Mouse (Mus musculus) embryonic facial prominence, embryonic 11.5 days (tissue): ENCODE data around the gene Vwce. TPM values are rescaled to one million over a fixed set of nuclear protein-coding genes. Genes with fewer than 3 reads are reported as not detected.

Experiments
- ATAC-seq: fragments of 200-750 bp; cut with Nextera tagmentation; replicated peaks from 2 replicates; pipeline ENCODE4 v1.8.0; 2017; ENCODE audit warnings: low read depth; ENCODE audit not compliant: insufficient number of reproducible peaks, low FRiP score, low TSS enrichment
- DNase-seq: peaks from one replicate; pipeline ENCODE4 v3.0.0-alpha.2; 2015; ENCODE audit warnings: low spot score
- H3K27ac ChIP-seq: fragments of 300-500 bp; sonication (generic); replicated peaks from 2 replicates; pipeline ENCODE4 v1.5.1; 2014; ENCODE audit warnings: mild to moderate bottlenecking, low read depth, low read length, control low read depth
- H3K27me3 ChIP-seq: fragments of 300-500 bp; sonication (generic); 2 replicates; pipeline ENCODE4 v1.6.1; 2014; ENCODE audit warnings: mild to moderate bottlenecking, low read length, moderate library complexity, mixed read lengths; ENCODE audit not compliant: control insufficient read depth, insufficient read depth
- H3K36me3 ChIP-seq: fragments of 300-500 bp; sonication (generic); replicated peaks from 2 replicates; pipeline ENCODE4 v1.6.1; 2014; ENCODE audit warnings: low read depth, mild to moderate bottlenecking, low read length, moderate library complexity, mixed read lengths; ENCODE audit not compliant: control insufficient read depth, insufficient read depth
- H3K4me1 ChIP-seq: fragments of 300-500 bp; sonication (generic); 2 replicates; pipeline ENCODE4 v1.6.1; 2014; ENCODE audit warnings: low read length, mixed read lengths; ENCODE audit not compliant: control insufficient read depth, insufficient read depth
- H3K4me2 ChIP-seq: fragments of 300-500 bp; sonication (generic); 2 replicates; pipeline ENCODE4 v1.6.1; 2014; ENCODE audit warnings: low read depth, mild to moderate bottlenecking, control low read depth, low read length, moderate library complexity
- H3K4me3 ChIP-seq: fragments of 300-500 bp; sonication (generic); 2 replicates; pipeline ENCODE4 v1.5.1; 2014; ENCODE audit warnings: low read depth, low read length, control low read depth
- H3K9ac ChIP-seq: fragments of 300-500 bp; sonication (generic); replicated peaks from 2 replicates; pipeline ENCODE4 v1.6.1; 2014; ENCODE audit warnings: mild to moderate bottlenecking, control low read depth, low read length
- H3K9me3 ChIP-seq: fragments of 300-500 bp; sonication (generic); replicated peaks from 2 replicates; pipeline ENCODE4 v1.6.1; 2016; ENCODE audit warnings: mild to moderate bottlenecking, low read length, inconsistent platforms, mixed read lengths; ENCODE audit not compliant: control insufficient read depth
- WGBS: fragments of 180-500 bp; shearing (Covaris S2); extraction: QIAGEN DNeasy Blood & Tissue Kit; methylation state at CpG from one replicate; pipeline ENCODE4 v1.1.7; 2014; 5-methylcytosine and 5-hydroxymethylcytosine counted together
- polyA plus RNA-seq: library from polyadenylated mRNA; unstranded; fragments of >200 nt; fragmentation: Nextera tagmentation; extraction: Ambion mirVana; gene quantifications from 2 replicates; pipeline ENCODE4 v1.2.1, GENCODE M21; 2014

Gene Vwce
- polyA plus RNA-seq, 1 experiment from 2014 or later = 0.73 TPM

- WGBS = 86% methylated on average over 5 of the region's 5 CpGs
- Histone ChIP-seq H3K9me3 (no peaks in the 10 kb centered on the region), H3K9ac (no peak overlapping the region), H3K36me3 (no peaks in the 10 kb centered on the region), H3K27me3 (no peaks in the 10 kb centered on the region), H3K27ac (no peak overlapping the region), H3K4me2 (no peak overlapping the region), H3K4me3 (no peak overlapping the region), H3K4me1 (no peaks in the 10 kb centered on the region)
- DNase-seq (no peak), ATAC-seq (no peak)
Measured at GRCm38 (mm10) chr19:10657742-10658141, 23.7 kb downstream of the Vwce start.

DNA sequence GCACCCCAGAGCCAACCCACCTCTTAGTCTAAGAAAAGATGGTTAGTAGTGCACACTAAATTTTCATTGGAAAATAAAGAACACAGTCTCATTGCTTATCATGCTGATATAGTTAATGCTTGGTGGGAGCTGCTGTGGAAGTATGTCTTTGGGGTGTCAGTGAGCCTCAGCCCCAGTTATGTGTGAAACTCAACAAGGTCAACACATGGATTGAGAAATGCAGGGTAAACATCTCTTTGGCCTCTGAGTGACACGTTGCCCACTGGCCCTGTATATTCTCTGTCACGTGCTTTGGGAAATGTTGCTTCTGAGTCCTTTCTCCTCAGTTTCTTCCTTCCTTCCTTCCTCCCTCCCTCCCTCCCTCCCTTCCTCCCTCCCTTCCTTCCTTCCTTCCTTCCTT is 24.4 kb downstream of the Vwce start:
- 91% methylated on average over 2 of the region's 2 CpGs for WGBS
- H3K27ac ChIP-seq = no peak overlapping the region
- H3K27me3 ChIP-seq = no peaks in the 10 kb centered on the region
- DNase-seq (no peak), ATAC-seq (no peak)
- no peaks in the 10 kb centered on the region for H3K36me3 ChIP-seq
- no peak overlapping the region for H3K4me3 ChIP-seq
- H3K4me2 ChIP-seq = no peak overlapping the region
- no peaks in the 10 kb centered on the region for H3K4me1 ChIP-seq
- H3K9me3 ChIP-seq = no peaks in the 10 kb centered on the region
- no peak overlapping the region for H3K9ac ChIP-seq

- ATAC-seq = no peak
- H3K36me3 ChIP-seq = no peaks in the 10 kb centered on the region
- no peaks in the 10 kb centered on the region for H3K27me3 ChIP-seq
- no peak overlapping the region for H3K4me3 ChIP-seq
- no peak for DNase-seq
- no peaks in the 10 kb centered on the region for H3K4me1 ChIP-seq
- H3K9ac ChIP-seq = no peak overlapping the region
- H3K4me2 ChIP-seq = no peak overlapping the region
- no peaks in the 10 kb centered on the region for H3K9me3 ChIP-seq
- H3K27ac ChIP-seq = no peak overlapping the region
- WGBS = 75% methylated on average over 5 of the region's 5 CpGs
Measured at GRCm38 (mm10) chr19:10661373-10661772, 27.4 kb downstream of the Vwce start.

DNA sequence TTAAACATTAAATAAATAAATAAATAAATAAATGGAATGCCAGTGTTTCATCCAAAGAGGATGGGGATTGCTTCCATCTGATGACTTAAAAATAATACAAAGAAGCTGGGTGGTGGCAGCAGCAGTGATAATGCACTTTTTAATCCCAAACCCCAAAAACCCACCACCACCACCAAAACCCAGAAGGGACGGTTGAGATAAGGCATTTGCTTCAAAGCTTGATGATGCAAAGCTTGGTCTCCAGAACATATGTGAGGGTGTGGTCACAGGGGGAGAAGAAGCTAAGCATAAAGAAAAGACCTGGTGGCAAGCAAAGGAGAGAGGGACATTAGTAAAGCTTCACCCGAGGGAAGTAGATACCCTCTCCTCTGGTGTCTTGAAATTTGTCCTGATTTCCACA is 27.9 kb downstream of the Vwce start:
- H3K9ac ChIP-seq = no peak overlapping the region
- H3K27me3 ChIP-seq = no peaks in the 10 kb centered on the region
- WGBS = 85% methylated on average over 2 of the region's 2 CpGs
- no peak overlapping the region for H3K4me2 ChIP-seq
- no peak overlapping the region for H3K27ac ChIP-seq
- ATAC-seq = no peak
- no peaks in the 10 kb centered on the region for H3K36me3 ChIP-seq
- no peak for DNase-seq
- no peaks in the 10 kb centered on the region for H3K4me1 ChIP-seq
- no peak overlapping the region for H3K4me3 ChIP-seq
- no peaks in the 10 kb centered on the region for H3K9me3 ChIP-seq

DNA sequence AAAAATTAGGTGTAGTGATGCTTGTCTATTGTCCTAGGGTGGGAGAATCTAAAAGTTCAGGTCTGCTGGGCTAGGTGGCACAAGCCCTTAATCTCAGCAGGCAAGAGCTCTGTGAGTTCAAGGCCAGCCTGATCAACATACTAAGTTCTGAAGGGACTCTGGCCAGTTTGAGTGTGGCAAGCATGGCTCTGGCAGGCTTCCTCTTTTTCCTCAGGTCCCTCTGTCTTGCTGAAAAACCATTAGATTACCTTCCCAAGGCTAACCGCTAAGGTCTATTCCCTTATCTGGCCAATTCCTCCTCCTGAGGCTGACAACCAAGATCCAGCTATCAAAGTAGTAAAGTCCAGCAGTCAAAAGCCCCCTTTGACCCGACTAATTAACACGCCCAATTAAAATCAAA is 28.7 kb downstream of the Vwce start:
- H3K4me2 ChIP-seq = no peak overlapping the region
- ATAC-seq = no peak
- no peak for DNase-seq
- H3K4me1 ChIP-seq = no peaks in the 10 kb centered on the region
- 68% methylated on average over 3 of the region's 3 CpGs for WGBS
- no peak overlapping the region for H3K4me3 ChIP-seq
- no peak overlapping the region for H3K9ac ChIP-seq
- H3K27ac ChIP-seq = no peak overlapping the region
- no peaks in the 10 kb centered on the region for H3K36me3 ChIP-seq
- no peaks in the 10 kb centered on the region for H3K9me3 ChIP-seq
- H3K27me3 ChIP-seq = no peaks in the 10 kb centered on the region

DNA sequence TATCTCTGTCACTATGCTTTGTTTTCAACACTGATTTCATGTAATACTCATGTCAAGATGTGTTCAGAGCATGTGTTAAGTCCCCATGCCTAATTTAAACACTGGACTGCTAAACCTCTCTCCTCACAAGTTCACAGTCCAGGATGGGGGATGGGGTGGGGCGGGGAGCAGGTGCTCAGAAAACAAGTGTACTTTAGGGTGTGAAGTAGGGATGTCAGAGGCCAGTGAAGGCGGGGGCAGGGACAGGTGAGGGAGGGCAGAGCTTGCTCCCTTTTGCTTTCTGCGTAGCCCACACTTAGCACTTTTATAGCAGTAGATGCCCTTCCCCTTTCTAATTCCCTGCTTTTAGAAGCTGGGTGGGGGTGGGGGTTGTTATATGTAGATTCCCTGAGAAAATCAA is 31.1 kb downstream of the Vwce start:
- H3K27ac ChIP-seq = no peak overlapping the region
- no peak for ATAC-seq
- no peaks in the 10 kb centered on the region for H3K27me3 ChIP-seq
- no peaks in the 10 kb centered on the region for H3K36me3 ChIP-seq
- H3K9ac ChIP-seq = no peak overlapping the region
- DNase-seq = no peak
- no peak overlapping the region for H3K4me3 ChIP-seq
- H3K9me3 ChIP-seq = no peaks in the 10 kb centered on the region
- no peaks in the 10 kb centered on the region for H3K4me1 ChIP-seq
- 65% methylated on average over 3 of the region's 3 CpGs for WGBS
- H3K4me2 ChIP-seq = no peak overlapping the region

GRCm38 (mm10) chr19:10665499-10665898 is 31.5 kb downstream of the Vwce start:
- no peaks in the 10 kb centered on the region for H3K4me1 ChIP-seq
- ATAC-seq (peak; percentile 71), DNase-seq (peak; percentile 74)
- H3K9me3 ChIP-seq = no peaks in the 10 kb centered on the region
- no peak overlapping the region for H3K4me2 ChIP-seq
- H3K9ac ChIP-seq = no peak overlapping the region
- no peaks in the 10 kb centered on the region for H3K27me3 ChIP-seq
- H3K4me3 ChIP-seq = no peak overlapping the region
- H3K36me3 ChIP-seq = no peaks in the 10 kb centered on the region
- H3K27ac ChIP-seq = no peak overlapping the region
- 15% methylated on average over 2 of the region's 2 CpGs for WGBS

DNA sequence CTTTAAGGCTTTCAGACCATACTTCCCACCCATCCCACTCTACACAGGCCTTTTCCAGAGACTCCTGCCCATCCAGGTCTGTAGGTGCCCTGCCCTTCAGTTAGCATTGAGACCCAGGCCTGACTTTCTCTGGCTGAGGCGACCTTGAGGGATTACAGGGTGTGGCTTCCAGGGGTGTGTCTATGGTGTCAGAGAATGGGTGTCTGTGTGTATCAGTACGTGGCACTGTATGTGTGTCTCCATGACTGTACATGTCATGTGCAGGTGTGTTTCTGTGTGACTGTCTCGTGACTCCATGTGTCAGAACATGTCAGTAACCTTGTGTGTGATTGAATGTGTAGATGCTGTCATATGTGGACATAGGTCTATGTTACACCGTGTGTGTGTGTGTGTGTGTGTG is 37.3 kb downstream of the Vwce start:
- no peaks in the 10 kb centered on the region for H3K36me3 ChIP-seq
- no peak for DNase-seq
- WGBS = 82% methylated on average over 4 of the region's 4 CpGs

More for the DNA sequence above, 37.3 kb downstream of the Vwce start:
- H3K27me3 ChIP-seq = no peaks in the 10 kb centered on the region
- H3K27ac ChIP-seq = no peak overlapping the region
- no peak for ATAC-seq
- H3K4me2 ChIP-seq = no peak overlapping the region
- no peaks in the 10 kb centered on the region for H3K4me1 ChIP-seq
- H3K9me3 ChIP-seq = no peaks in the 10 kb centered on the region
- H3K9ac ChIP-seq = no peak overlapping the region
- no peak overlapping the region for H3K4me3 ChIP-seq
